Mouse (Mus musculus) adrenal gland, postnatal 14 days (tissue): ENCODE results near the gene Akr1b3. TPM values are rescaled to one million over a fixed set of nuclear protein-coding genes. Genes with fewer than 3 reads are reported as not detected.

Experiments
- DNase-seq: peaks from one replicate; pipeline ENCODE4 v3.0.0; 2021; ENCODE audit warnings: mixed read lengths
- total RNA-seq: library from RNA; stranded (reverse); gene quantifications from 2 replicates; pipeline ENCODE4 v1.2.3, GENCODE M21; 2021

Akr1b3 gene
- total RNA-seq, 1 experiment from 2014 or later: 151 TPM

DNA sequence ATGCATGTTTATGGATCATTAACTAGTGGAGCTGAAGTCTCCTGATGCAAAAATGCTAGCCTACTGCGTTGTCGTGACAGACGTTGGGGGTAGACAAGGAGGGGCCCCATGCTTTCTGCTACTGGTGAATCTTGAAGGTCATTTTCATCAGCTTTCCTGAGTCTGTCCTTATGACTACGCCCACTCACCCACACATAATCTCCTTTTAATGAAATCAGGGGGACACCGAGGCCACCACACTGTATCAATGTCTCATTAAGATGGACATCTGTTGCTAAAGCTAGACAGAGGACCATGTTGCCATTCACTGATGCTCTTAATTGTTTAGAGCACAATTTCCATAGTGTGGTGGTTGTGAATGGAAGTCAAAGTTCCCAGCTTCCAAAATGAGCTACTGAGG is 58.7 kb downstream of the Akr1b3 start:
- no peak for DNase-seq

Other genes starting within 250 kb of the Akr1b3 start
- 24.1 and 24.5 TPM in 2 replicates for gene Slc35b4, start 140.4 kb downstream of the Akr1b3 start, total RNA-seq
- 153 and 188 TPM in 2 replicates for gene Akr1b8, start 36.6 kb upstream of the Akr1b3 start, total RNA-seq
- 105 and 111 TPM in 2 replicates for gene Akr1b10, start 66.7 kb upstream of the Akr1b3 start, total RNA-seq
- gene Akr1b7, start 94.9 kb upstream of the Akr1b3 start, total RNA-seq: 1,801 and 3,097 TPM in 2 replicates
- 59.7 and 70.5 TPM in 2 replicates for gene Bpgm, start 158.7 kb upstream of the Akr1b3 start, total RNA-seq